Mouse (Mus musculus): Measurements from ENCODE around the gene Sort1.

The Sort1 gene

GRCm38 (mm10) chr3:108295379-108296219 is 11.7 kb downstream of the Sort1 start:
- DNase-seq: no peak

- peak; percentile 45 for DNase-seq
Observed at GRCm38 (mm10) chr3:108296220-108297049, 12.6 kb downstream of the Sort1 start.

DNA sequence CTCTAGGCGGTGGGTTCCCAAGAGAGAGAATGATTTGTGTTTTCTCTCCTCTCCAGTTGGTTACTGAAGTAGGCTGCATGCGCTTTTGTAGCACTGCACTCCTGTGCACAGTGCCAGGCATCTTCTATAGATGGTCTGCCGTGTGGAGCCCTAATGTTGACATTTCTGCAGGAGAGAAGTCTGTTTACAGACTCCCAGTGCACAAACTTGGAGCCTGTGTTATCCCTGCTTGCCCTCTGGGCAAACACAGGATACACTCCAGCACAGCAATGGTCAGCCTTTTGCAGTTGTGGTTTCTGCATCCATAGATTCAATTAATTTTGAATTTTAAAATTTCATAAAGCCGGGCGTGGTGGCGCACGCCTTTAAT is 13.2 kb downstream of the Sort1 start:
- DNase-seq: no peak

DNA sequence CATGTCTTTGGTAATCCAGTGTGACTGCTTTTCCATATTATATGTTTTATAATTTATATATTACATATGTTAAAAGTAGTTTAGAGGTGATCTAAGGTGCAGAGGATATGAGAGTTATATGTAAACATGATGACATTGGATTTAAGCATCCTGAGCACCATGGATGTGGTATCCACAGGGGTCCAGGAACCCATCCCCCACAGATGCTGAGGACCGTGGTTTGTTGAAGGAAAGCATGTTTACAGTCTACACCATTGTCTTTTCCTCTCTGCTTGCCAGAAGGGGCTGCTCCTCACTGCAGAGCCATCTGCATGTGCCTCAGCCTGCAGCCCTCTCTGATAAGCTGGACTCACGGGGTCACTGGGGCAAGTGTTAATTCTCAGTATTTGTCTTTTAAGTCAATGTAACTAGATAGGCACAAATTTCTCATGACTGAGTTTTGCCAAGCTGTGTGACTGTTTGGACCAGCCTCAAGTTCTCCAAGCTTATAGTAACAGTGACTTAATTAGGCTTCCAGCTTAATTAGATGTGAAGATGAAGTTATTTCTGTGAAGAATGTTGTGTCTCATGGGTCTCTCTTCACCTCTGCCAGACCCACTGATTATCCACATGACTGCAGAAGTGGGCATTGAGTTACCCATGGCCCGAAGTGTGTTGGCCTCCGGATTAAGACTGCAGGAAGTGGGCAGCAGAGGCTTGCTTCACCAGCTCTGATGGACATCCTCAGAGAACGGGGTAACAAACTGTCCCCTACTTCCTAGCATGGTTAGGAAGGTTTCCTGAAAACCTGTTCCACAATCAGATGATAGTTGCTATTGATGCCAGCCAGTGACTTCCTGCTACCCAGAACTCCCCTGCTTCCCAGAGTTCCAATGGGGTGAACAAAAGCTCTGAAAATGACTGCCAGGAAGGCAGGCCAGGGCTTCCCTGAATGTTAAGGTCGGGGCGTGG is 14.0 kb downstream of the Sort1 start:
- no peak for DNase-seq

DNA sequence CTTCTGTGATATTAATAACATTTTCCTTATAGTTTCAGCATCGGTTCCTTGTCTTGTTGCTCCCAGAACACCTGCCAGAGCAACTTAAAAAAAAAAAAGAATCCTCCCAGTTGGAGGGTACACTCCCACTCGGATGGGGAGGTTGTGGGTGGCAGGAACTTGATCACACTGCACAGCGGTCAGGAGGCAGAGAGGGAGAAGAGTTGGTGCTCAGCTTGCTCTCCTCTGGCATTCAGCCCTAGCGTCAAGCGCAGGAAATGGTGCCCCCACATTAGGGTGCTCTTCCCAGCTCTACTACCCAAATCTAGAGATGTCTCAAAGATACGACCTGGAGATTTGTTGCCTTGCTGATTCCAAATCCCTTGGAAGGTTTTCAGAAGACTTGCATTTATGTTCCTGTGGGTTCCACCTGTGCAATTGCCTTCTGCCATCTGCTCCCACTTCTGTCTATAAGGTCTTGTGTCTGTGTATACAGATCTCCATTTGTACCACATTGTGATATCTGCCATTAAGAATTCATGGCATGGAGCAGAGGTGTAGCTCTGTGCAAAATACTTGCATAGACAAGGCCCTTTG is 16.7 kb downstream of the Sort1 start:
- DNase-seq: no peak

GRCm38 (mm10) chr3:108303683-108304082 is 19.8 kb downstream of the Sort1 start:
- DNase-seq: no peak

- DNase-seq: no peak
Observed at GRCm38 (mm10) chr3:108304747-108305146, 20.9 kb downstream of the Sort1 start.

DNA sequence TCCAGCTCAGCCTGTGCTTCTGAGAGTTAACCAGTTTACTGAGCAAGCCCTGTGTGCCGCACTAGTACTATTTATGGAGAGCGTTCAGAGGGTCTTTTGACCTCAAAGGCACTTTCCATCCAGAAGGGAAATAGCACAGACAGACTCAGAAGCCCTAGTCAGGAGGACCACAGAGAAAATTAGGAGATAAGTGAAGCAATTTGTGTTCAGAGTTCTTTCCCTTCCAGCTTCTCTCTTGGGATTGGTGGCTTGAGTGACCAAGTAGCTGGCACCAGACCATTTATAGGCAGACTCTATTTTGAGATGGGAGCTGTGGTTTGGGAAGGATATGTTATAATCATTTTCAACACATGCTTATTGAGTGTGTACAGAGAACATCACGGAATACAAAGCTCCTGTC is 22.5 kb downstream of the Sort1 start:
- DNase-seq: no peak

- DNase-seq: no peak
Observed at GRCm38 (mm10) chr3:108307485-108307884, 23.6 kb downstream of the Sort1 start.

DNA sequence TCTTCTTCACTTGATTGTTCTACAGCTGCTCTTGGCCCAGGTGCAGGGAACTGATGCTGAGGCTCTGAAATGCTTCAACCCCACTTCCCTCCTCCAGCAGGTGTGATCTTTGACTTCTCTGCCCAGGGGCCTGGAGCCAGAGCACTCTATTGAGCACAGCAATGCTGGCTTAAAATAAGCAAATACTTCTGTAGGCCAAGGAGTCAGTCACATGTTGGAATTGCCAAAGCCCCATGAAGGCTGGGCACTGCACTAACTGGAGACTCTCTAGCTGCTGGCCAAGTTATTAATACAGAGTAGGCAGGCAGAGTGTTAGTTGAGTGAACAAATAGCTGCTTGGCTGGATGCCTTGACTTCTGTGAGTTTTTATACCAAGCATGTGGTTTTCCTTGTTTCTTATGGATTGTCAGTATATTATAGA is 27.0 kb downstream of the Sort1 start:
- no peak for DNase-seq

- no peak for DNase-seq
Observed at GRCm38 (mm10) chr3:108311688-108312087, 27.8 kb downstream of the Sort1 start.

DNA sequence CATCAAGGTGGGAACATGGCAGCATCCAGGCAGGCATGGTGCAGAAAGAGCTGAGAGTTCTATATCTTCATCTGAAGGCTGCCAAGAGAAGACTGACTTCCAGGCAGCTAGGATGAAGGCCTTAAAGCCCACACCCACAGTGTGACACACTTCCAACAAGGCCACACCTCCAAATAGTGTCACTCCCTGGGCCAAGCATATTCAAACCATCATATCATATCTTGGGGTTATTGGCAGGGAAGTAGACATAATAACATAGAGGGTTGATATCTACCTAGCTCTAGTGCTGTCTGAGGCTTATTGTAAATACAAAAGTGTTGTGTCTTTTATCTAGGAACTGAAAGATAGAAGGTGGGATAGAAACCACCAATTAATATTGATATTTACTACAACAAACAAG is 28.5 kb downstream of the Sort1 start:
- DNase-seq: no peak

DNA sequence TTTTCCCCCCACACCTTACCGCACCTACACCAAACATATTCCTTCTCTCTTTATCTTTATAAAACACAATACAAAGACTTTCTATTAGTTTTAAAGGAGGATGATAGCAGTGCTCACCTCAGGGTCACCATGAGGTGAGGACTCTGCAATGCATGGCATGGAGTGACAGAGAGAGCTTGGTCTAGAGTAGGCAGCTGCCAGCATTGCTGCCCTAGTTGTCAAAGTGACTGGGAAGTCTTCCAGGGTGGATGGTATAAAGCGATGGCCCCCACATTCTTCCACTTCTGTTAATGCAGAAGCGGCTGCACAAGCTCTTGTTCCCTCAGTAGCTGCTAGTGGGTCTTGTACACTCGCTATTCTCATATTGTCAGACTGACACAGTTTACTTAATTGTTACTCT is 29.3 kb downstream of the Sort1 start:
- DNase-seq: no peak

GRCm38 (mm10) chr3:108314038-108314675 is 30.3 kb downstream of the Sort1 start:
- DNase-seq: no peak

DNA sequence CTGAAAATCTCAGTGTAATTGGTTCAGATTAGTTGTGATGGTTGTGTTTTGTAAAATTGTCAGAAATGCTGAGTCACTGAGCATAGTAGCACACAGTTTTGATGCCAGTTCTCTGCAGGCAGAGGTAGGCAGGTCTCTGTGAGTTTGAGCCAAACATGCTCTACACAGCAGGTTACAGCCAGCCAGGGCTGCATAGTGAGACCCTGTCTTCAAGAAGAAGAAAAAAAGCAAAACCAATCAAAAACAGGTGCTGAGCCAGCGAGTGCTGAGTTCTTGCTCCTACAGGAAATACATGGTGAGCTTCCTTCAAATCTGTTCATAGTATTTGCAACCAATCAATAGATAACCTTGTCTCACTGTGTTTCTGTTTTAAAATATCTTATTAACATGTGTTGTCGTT is 34.6 kb downstream of the Sort1 start:
- DNase-seq: no peak

DNA sequence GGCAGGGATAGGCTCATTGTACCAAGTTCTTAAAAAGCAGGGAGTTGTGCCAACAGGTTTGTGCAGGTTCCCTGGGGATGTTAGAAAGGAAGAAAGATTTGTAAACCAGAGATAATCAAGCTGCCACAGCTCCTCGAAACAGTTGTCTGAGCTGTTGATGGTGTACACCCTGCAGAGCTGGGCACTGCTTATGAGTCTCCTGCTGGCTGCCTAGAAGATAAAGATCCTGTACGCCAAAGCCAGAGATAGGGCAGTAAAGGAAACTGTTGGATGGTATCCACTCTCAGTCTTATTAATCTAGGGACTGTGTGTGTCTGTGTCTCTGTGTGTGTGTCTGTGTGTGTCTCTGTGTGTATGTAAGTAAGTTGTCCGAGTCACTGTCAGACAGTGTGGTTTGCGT is 37.8 kb downstream of the Sort1 start:
- no peak for DNase-seq

- DNase-seq: no peak
Observed at GRCm38 (mm10) chr3:108322136-108322535, 38.3 kb downstream of the Sort1 start.

GRCm38 (mm10) chr3:108322962-108323361 is 39.1 kb downstream of the Sort1 start:
- DNase-seq: no peak

- no peak for DNase-seq
Observed at GRCm38 (mm10) chr3:108324837-108325236, 41.0 kb downstream of the Sort1 start.

DNA sequence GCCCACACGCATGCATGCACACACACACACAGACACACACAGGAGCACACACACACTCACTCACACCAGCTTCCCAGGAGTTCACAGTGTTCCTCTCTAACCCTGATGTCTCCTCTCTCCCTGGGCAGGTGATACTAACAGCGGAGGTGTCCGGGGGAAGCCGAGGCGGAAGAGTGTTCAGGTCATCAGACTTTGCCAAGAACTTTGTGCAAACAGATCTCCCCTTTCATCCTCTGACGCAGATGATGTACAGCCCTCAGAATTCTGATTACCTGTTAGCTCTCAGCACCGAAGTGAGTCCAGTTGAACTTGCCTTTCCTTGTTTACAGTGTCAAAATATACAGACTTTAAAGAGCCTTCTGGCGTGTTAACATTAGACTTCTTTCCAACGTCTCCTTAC is 41.6 kb downstream of the Sort1 start:
- DNase-seq: no peak

DNA sequence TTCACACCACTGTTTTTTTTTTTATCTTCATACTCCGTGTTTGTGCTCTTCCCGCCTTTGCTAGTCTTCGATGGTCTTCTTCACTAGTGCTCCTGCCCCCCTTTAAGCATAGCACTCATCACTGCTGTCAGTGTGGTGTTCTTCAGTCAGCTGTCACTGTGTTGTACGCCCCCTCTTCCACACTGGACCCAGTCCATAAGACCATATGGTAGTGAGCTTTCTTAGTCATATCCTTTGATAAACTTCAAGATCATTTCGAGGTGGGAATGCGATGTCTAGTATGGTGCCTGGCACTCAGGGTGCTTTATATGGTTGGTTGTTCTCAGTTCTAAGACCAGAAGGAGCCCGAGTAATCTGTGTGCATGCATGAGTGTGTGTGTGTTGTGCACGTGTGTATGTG is 43.4 kb downstream of the Sort1 start:
- DNase-seq: no peak

- DNase-seq: no peak
Observed at GRCm38 (mm10) chr3:108327916-108328315, 44.0 kb downstream of the Sort1 start.

Measured in kidney, adult 11 months (tissue).